Mouse (Mus musculus): ENCODE measurements at regions not wholly inside any gene's neighbourhood (a gene's known extent, or its start where the extent isn't known, plus 50 kb on each side); places are given as distances from the start of the nearest gene placed in this dataset.

DNA sequence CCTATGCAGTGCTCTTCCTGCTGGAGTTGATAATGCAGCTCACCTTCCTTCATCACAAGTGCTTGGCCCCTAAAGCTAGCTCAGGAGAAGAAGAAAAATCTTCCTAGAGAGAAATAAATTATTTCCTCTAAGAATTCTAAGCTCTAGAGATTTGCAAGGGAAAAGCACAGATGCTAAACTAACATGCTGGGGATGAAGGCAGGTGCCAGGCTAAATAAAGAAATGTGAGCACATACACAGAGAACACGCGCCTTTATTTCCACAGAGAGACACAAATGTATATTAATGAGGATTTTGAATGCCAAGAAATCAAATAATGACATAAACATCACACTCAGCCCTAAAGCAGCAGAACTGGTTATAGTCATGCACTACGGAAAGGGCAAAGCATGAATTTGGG, 229.5 kb upstream of the Mamld1 start:
- no peak for DNase-seq (ENCODE audit: low spot score in 2 of 2)

DNA sequence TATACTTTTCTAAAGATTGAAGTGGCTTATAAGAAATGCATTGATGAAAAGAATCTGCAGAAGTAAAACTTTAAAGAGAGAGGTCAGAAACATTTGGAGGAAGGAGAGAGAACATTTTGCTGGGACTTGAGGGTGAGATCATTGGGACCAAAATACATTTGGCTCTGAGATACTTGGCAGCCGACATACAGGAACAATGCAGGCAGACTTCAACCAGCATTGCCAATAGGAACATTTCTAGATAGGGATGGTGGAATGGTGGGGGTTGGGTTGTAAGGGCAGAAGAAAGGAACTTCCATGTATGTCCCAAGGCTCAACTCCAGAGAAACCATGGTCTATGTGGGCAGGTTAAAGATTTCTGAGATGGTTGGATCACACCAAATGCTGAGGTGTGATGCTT, 232.3 kb upstream of the Mamld1 start:
- DNase-seq (ENCODE audit: low spot score in 2 of 2): no peak

DNA sequence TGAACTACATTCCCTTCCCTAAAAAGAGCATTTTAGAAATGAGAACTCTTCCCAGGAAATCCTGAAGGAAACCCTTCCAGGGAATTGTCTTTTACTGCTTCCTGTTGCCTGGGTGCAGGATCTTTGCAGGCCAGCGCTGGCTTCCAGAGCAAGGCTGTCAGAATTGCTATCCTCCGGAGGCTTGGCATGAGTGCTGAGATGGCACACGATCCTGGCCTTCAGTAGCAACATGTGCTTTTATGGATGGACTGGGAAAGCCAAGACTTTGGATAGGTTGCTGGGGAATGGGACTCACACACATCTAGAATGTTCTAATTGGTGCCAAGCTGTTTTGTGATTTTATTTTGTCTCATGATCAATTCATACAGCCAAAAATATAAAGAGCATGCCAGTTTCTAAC, 233.4 kb upstream of the Mamld1 start:
- no peak for DNase-seq (ENCODE audit: low spot score in 2 of 2)

DNA sequence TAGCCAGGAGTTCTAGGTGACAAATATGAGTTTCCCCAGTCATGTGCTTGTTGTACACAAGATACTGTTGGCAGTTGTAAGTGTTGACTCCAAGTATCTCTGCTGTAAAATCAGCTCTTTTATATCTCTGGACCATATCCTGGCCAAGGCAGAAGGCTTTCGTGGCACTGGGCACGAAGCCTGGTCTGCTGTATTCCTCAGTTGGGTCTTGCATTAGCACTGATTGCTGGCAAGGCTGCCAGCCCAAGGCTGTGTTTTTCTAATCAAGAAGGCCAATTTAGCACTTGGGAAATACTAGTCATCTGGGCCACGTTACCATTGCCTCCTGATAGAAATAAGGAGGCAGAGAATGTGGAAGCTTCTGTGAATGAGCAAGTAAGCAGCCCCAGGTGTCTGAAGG, 258.3 kb upstream of the Mamld1 start:
- peak in 1 of 2 experiments; percentile 6 for DNase-seq (ENCODE audit: low spot score in 2 of 2)

DNA sequence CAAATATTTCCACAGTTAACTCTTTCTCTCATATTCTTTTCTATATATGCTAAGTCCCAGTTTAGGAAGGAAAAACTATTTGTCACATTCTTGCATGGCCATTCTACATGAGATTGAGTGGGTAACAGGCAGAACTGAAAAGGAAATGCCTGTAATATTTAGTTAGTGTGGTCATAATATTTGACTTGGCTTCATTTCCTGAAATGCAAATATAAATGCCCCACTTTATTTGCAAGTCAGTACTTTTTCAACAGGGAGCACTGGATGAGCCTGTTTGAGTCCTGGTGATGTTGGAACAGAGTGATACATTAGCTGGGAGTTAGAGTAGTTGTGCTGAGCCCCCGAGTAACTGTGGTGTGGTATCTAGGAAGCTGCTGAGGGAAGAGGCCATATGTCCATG, 285.9 kb upstream of the Tmem185a start:
- DNase-seq (ENCODE audit: low spot score in 2 of 2): peak in 1 of 2 experiments; percentile 2

DNA sequence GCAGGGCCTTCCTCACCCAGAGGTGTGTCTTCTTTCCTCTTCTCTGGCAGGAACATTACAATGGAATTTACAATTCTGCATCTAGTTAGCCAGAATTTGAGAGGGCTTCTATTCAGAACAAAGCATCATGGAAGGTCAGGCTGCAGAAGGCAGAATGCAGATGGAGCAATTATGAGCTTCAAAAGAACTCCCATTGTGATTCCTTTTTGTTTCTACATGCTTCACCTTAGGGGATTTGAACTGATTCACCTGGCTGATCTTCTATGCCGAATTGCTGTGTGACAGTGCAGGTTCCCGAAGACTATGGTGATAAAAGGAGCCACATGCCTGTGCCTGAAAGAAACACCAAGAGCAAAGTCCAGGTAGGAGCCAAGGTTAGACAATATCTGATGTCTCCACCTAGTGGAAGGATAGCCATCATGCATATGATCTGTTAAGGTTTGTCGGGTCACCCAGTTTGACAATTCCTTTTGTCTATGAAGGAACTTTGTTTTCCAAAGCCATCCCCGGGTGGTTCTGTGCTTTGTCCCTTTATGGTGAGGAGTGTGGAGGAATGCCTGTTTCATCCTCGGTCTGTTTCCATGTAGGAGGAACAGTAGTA, 236.1 kb upstream of the Tmem185a start:
- DNase-seq (ENCODE audit: low spot score in 2 of 2): no peak

DNA sequence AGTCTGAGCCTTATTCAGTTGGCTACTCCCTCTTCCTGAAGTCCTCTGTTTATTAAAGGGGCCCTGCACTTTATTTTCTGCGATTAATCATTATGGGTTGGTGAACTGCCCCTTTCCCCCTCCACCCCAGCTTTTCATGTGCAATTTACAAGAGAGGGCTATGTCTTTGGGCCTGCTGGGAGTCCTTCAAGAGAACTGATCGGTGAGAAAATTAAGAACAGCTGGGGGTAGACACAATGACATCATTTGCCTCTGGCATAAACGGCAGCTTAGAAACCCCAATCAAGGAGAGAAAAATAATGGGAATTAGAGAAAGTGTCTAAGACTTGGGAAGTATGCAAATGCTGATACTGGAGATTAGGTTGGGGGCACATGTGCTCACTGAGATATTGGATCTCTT, 205.2 kb upstream of the Tmem185a start:
- DNase-seq (ENCODE audit: low spot score in 2 of 2): no peak

DNA sequence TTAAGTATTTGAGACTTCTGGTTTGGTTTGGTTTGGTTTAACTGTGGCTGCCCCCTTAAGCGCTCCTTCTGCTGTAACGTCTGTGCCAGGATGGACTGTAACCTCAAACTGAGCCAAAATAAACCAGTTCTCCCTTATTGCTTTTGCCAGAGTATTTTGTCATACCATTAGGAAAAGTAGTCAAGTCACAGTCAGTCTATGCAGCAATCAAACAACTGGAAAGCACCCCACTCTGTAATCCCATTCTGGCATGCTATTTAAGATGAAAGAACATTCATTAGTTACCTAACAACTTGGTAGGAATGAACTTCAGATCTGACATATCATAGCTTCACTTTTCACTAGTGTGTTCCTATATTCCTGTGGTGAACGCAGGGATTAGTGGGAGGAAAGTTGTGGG, 190.1 kb upstream of the Tmem185a start:
- DNase-seq (ENCODE audit: low spot score in 2 of 2): no peak

All from urinary bladder, postnatal 36 days (tissue).